Mouse (Mus musculus): ENCODE data around the gene Scimp.

The Scimp gene

DNA sequence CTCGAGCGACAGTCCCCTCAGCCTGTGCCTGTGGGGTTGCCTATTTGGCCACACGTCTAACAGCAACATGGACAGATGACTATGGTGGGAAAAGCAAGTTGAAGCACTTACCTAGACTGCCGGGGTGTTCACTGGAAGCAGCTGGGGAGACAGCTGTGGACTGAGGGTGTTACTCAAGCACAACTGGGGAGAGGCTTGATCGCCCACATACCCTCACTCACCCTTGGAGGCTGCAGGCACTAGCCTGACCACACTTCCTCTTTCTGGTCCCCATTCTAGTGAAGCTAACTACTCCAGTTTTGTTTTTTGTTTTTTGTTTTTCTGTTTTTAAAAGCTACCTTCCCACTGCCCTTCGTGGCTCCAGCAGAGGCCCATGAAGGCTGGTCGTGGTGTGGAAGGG, at the start of gene Scimp:
Gene Scimp, minus strand, starts transcription at position 222 of the 400 bp plus-strand sequence.
- DNase-seq (ENCODE audit: low spot score in 2 of 2): no peak

DNA sequence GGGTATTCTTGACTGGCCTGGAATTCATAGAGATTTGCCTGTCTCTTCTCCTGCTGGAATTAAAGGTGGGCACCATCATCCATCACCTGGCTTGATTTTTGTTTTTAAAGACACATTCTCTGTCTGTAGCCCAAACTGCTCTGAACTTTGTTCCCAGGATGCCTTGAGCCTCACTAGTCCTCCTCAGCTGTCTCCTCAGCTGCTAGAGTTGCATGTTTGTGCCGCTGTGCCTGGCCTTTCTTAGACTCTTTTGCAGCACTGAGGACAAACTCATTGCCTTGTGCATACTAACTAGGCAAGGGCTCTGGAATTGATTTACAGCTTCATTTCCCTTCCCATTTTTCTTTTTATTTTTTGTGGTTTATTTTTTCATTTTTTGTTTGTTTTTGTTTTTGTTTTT, 48.0 kb upstream of the Scimp start:
- DNase-seq (ENCODE audit: low spot score in 2 of 2): no peak

DNA sequence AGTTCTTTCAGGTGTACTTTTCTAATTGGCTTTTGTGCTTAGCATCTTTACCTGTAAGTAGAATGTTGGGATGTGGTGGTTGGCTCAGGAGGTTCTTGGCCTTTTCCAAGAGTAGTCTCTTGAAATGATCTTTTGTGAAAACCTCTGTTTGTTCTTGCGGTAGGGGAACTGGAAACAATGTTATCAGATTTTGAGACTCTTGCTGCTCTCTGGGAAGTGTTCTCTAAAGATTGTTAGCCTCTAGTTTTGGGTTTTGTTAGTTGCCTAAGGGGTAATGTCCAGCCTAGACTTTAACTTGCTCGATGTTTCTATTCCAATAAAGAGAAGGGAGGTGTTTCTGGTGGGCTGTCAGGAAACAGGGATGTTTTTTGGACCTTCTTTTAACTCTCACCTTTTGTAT, 33.6 kb upstream of the Scimp start:
- DNase-seq (ENCODE audit: low spot score in 2 of 2): no peak

DNA sequence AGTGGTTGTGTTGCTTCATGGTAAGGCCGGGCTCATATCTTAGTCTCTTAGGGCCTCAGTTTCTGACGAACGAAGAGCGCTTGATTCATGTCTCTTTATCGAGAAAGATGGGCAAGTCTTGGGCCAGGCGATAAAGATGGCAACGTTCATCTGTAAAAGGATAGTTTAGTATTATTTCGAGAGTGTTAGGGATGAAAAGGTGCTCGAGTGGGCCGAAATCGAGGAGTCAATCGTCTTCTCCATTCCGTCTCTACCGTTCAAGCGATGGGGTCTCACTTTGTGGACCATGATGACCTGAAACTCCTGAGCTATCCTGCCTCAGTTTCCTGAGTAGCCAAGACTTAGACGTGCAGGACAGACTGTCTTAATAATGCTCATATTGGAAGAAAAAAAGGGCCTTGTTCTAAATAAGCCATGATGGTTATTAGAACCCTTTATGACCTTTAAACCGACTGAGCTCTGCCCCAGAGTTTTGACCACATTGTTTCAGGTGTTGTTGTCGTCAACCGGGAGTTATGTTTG, 33.1 kb upstream of the Scimp start:
- no peak for DNase-seq (ENCODE audit: low spot score in 2 of 2)

DNA sequence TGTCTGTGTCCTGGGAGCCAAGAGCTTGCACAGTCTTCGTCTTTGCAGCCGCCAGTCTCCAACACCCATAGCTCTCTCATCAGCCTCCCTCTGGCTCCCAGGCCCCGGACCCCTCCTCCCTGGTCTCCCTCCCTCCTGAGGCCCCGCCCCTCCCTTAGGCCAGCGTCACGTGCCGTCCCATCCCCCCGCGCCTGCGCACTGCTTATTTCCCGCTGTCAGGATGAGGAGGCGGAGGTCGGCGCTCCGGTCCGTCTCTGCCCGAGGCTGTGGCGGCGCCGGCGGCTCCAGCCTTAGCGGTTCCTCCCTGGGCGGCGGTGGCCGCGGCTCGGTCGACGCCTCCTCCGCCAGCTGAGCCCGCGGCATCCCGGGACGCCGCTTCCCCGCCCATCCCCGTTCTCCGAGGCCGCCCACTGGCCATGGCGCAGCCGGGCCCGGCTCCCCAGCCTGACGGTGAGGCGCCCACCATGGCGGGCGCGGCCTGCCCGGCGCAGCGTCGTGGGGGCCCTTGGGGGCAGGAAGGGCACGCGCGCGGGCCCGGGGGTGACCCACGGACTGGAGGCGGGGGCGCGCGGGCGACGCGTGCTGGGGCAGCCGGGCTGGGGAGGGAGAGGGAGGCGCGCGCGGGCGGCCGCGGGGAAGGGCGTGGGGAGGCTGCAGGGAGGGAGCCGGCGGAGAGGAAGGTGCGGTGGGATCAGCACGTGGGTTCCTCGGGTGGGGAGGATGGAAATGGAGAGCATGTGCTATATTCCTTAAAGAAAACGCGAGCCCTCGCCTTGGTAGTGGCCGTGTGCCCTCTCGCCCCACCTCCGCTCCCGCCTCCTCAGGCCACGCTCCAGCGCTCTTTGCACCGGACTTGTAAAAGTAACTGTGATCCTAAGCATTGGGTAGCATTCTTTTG, 32.4 kb upstream of the Scimp start, which contains the start of gene Rabep1:
Gene Rabep1, plus strand, starts transcription at position 220 of the 898 bp plus-strand sequence.
- DNase-seq (ENCODE audit: low spot score in 2 of 2): peak; percentile 66 to 89

DNA sequence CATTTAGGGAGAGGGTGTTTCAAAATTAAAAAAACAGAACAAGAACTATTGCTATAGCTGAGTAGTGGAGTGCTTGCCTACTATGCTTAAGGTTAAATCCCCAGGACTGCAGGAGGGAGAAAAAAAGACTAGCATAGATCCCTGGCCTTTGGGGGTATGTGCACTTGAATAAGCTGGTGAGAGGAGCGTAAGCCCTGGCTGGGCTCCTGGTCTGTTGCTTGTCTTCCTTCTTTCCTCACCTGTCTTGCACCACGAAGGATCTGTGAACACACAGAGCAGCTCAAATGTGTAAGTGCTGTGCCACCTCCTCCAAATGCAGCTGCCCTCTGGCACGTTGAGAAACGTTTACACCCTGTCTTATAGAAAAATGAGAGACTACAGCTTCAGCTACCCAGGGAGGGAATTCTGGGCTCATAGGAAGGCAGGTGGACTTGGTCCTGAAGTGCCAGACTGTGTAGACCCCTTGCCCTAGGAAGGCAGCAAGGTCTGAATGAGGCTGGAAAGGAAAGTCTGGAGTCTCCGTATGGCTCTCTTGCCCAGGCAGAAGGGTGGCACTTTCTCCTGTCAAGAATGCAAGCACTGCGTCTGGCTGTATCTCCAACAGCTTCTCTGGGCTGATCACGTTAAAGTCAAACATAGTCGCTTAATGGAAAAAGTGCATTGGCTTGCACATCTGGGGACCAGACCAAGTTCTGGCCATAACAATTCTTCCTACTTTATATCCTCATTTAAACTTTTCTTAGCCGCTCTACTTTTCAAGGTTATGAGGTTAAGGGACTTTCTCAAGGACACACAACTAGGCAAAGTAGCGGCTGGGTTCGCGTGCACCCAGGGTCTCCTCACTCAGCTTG, 31.5 kb upstream of the Scimp start:
- peak in 1 of 2 experiments; percentile 20 for DNase-seq (ENCODE audit: low spot score in 2 of 2)

DNA sequence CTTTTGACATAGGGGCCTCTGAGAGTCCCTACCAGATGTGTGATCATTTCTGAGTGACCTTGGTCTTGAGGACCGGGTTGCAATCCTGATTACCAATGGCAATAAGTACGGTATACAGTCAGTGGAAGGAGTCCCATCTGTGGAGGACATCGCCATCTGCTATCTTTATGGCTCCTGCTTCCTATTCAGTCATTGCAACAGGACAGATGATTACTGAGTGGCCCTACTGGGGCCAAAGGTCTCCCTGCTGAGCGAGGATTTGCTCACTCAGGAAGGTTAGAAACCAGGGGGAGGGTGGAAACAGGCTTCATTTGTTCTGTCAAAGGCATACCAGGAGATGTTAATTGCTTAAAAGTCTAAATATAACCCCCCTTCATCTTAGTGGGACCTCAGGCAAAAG, 30.6 kb upstream of the Scimp start:
- no peak for DNase-seq (ENCODE audit: low spot score in 2 of 2)

DNA sequence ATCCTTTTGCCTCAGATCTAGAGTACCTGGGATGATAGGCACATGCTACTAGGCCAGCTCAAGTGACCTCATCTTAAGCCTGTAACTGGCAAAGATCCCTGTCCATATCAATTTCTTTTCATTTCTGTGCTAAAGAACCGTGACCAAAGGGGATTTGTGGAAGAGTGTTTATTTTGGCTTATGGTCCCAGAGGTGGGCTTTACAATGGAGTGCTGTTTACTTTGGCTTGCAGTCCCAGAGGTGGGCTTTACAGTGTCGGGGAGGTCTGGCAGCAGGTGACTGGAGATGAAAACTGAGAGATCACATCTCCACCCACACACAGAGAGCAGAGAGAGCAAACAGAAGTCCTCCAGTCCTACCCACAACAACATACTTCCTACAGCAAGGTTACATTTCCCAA, 26.2 kb upstream of the Scimp start:
- no peak for DNase-seq (ENCODE audit: low spot score in 2 of 2)

DNA sequence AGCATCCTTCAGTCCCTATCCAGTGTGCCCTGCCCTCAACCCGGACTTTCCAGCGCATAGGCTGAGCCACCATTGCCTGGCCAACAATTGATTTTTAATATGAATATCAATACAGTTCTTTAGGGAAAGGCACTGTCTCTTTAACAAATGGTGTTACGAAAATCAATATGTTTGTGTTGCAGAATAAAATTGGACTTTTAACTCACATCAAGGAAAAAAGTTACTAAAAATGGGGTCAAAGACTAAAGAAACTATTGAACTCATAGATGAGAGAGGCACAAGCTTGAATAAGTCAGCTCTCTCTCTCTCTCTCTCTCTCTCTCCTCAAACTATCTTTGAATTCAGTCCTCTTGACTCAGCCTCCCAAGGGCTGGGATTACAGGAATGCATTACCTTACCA, 24.6 kb upstream of the Scimp start:
- DNase-seq (ENCODE audit: low spot score in 2 of 2): no peak

DNA sequence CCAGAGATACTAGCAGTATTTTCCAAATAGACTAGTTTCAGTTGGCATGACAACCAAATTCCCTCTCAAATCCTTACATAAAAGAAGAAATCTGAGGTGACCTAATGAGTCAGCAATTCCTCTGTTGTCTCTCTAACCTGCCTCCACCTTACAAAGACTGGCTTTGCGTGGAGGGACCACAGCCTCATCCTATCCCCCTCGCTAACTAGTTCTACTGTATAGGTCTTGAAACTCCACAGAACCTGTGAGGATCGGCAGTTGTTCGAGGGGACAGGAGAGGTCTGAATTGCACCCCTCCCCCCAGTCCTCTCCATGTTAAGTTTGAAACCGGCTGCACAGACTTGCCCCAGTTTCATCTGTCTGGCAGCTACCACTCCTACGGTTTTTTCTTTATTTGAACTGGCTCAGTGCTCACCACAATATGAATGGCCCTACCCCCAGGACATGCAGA, 23.0 kb upstream of the Scimp start:
- DNase-seq (ENCODE audit: low spot score in 2 of 2): peak; percentile 27 to 36

DNA sequence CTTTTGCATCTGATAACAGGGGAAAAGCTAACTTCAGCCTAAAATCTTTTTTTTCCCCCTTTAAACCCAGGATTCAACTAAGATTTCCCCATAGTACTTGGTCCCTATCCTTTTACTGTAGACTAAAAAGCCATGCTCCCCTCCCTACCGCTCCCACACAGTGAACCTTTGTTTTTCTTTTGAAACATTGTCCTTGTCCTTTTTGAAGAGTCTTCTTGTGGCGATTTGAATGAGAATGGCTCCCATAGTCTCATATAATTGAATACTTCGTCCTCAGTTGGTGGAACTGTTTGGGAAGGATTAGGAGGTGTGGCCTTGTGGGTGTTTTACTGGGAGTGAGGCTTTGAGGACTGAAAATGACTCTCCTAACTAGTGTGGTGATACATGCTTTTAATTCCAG, 21.4 kb upstream of the Scimp start:
- DNase-seq (ENCODE audit: low spot score in 2 of 2): no peak

DNA sequence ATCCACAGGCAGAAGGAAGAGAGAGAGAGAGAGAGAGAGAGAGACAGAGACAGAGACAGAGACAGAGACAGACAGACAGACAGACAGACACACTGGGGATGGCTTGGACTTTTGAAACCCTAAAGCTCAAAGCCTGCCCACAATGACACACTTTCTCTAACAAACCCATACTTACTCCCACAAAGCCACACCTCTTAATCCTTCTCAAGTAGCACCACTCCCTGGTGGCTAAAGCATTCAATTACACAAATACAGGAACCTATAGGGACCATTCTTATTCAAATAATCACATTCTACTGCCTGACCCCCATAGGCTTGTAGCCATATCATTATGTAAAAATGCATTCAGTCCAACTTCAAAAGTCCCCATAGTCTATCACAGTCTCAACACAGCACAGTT, 21.0 kb upstream of the Scimp start:
- no peak for DNase-seq (ENCODE audit: low spot score in 2 of 2)

DNA sequence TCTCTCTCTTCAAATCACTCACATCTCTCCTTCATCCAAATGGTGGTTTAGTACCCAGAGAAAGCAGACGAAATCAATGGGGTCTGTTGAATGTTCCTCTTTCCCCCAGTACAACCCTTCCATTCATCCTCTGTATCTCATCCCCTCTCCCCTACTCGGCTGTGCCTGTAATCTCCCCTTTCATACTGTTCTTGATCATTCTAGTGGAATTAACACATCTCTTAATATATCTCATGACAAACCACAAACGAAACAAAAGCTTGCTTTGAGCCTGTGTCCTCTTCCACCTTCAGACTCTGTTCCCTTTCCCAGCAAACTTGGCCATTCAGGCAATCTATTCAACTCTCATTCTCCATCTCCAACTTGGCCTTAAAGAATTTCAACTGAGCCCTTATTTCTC, 18.8 kb upstream of the Scimp start:
- no peak for DNase-seq (ENCODE audit: low spot score in 2 of 2)

DNA sequence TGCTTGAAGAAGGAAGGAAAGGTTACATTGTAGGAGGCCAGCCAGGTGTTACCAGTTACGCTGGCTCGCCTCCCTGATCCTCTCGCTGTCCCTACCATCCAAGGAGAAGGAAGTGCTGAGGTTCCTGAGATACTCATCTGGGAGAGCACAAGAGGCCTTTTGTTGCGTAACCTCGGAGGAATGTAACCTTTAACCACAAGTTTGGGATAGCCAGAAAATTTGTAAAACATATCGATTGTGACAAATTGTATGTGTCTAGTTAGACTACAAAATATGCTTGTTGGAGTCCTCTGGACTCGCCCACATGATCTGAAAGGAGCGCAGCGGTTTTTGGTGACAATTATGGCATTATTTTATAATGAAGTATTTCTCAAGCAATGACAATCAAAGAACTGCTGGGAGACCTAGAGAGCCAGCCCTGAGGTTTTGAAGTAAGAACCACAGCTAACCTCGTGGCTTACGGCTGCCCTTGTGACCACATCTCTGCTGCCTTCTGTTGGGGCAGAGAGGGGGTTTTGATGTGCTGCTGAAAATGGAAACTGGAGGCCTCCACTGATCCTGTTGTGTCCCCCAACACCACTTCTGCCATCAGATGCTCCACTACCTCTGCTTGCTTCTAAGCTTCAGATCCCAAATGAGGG, 16.7 kb upstream of the Scimp start:
- no peak for DNase-seq (ENCODE audit: low spot score in 2 of 2)

DNA sequence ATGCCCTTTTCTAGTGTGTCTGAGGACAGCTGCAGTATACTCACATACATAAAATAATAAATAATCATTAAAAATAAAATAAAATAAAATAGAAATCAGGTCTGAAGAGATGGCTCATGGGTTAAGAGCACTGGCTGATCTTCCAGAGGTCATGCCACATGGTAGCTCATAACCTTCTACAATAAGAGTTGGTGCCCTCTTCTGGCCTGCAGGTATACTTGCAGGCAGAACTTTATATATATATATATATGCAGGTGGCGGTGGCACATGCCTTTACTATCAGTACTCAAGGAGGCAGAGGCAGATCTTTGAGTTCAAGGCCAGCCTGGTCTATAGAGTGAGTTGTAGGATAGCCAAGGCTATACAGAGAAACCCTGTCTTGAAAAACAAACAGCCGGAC, 13.8 kb upstream of the Scimp start:
- no peak for DNase-seq (ENCODE audit: low spot score in 2 of 2)

DNA sequence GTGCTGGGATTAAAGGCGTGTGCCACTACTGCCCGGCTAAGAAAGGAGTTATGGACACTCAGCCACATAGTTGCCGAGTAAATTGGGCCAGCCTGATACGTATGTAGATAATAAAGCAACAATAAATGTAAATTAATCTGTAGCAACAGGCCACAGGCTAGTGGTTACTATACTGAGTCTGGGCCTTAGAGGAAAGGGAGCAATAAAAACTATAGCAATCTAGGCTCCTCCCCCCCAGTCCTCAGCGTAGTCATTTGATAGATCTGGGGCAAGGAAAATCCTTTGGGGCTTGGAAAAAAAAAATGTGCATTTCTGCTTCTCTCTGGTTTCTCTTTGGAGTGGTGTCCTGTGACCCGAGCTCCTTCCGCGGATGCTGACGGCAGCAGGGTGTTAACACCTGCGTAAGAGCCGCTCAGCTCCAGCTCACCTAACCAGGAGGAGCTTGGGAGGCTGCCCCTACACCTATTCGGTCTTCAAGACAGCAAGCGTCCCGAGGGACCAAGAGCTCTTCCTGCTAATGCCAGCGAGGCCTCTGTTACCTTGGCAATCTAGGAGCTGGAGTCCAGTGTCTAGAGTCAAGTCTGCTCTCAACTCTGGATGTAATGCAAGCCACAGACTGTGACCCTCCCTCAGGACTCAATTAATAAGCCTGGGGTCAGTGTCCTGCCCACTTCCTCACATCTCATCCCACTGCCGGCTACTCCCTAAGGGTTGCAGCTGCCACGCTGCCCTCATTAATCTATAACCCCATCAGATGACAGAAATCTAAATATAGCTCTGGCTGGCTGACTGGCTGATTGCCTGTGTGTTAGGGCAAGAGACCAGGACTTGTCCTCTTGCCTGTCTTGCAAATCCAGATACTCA, 9.6 kb upstream of the Scimp start:
- DNase-seq (ENCODE audit: low spot score in 2 of 2): no peak

DNA sequence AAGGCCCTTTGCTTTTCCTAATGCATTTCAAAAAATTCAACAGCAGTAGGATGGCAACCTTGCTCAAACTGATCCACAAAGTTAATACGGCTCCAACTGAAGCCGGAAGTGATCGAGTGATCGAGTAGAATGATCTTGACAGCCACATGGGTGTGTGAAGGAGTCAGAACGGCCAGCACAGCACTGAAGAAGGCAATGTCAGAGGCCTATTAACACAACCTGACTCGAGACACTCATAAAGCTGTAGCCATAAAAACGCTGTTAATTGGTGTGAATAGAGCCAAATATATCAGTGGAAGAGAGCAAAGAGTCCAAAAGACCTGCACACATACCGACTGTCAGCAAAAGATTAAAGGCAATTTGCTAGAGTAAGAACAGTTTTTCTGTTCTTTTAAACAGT, 7.7 kb upstream of the Scimp start:
- DNase-seq (ENCODE audit: low spot score in 2 of 2): no peak

DNA sequence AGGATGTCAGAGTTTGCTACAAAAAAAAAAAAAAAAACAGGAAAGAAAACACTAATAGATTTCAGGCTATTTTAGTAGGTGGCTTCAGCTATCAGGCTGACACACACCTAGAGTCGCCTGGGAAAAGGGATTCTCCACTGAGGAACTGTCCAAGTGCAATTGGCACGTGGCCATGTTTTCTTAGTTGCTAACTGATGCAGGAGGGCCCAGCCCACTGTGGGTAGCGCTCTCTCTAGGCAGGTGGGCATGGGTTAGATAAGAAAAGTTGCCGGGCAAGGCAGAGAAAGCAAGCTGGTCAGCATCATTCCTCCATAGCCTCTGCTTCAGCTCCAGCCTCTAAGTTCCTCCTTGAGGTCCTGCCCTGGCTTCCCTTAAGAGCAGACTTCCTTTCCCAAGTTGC, 4.4 kb upstream of the Scimp start:
- no peak for DNase-seq (ENCODE audit: low spot score in 2 of 2)

DNA sequence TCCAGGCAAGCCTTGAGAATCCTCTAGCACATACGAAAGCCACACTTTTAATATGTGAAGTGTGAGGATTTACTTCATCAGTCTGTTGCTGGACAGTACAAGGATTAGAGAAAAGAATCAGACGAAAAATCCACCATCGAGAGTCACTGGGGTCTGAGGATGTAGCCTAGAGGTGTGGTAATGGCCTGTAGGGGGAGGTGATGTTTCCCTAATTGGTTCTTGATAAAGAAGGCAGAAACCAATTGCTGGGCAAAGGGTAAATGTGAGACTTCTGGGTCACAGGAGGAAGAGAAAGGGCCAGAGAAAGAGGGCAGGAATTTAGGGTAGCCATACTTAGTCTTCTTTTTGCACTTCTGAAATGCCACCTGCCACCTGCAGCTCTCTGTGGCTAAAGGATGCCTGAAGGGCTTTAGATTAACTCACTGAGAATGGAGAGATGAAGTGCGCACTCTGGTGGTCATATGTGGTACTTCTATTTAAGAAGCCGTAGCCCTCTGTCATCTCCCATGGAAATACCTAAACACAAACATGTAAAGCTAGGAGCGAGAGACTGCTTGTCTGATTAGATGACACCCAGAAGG, 3.2 kb upstream of the Scimp start:
- peak in 1 of 2 experiments; percentile 76 for DNase-seq (ENCODE audit: low spot score in 2 of 2)

DNA sequence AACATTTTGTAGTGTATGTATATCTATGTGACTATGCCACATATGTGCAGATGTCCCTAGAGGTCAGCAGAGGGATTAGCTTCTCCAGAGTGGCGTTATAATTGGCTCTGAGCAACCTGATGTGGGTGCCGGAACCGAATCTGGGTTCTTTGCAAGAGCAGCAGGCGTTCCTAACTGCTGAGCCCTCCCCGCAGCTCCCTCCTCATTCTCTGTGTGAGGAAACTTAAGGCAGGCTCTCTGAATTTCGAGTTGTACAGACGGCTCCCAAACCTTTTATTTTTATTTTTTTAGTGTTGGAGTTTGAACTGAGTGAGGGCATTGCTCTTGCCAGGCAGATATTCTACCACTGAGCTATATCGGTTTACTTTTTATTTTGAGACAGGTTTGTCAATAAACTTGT, 2.7 kb upstream of the Scimp start:
- no peak for DNase-seq (ENCODE audit: low spot score in 2 of 2)
